Mouse (Mus musculus): ENCODE results near the gene Chn2.

GRCm38 (mm10) chr6:54228421-54228820, 189.1 kb downstream of the Chn2 start:
- TF ChIP-seq CTCF (IDR thresholded peaks at IDR 0.05; ENCODE audit: low read depth, low read length) (no peak), EP300 (IDR thresholded peaks at IDR 0.05; ENCODE audit: insufficient read depth, low read depth, low read length) (no peak), POLR2A (IDR thresholded peaks at IDR 0.05; ENCODE audit: insufficient read depth, low read length) (no peak)
